Mouse (Mus musculus) brain, embryonic 14.5 days (tissue): Measurements from ENCODE around the gene S100a3. TPM values are rescaled to one million over a fixed set of nuclear protein-coding genes. Genes with fewer than 3 reads are reported as not detected.

Experiments used
- DNase-seq: peaks from one replicate; pipeline ENCODE4 v3.0.0-alpha.2; 2011; ENCODE audit warnings: low read depth
- CTCF ChIP-seq: fragments of 200-500 bp; IDR thresholded peaks from 2 replicates; pipeline ENCODE4 v1.5.1; 2012; ENCODE audit warnings: inconsistent platforms, mild to moderate bottlenecking, moderate library complexity, borderline replicate concordance; ENCODE audit not compliant: insufficient read depth, insufficient read length; ENCODE audit errors: extremely low read depth
- POLR2A ChIP-seq: fragments of 200-500 bp; IDR thresholded peaks from 2 replicates; pipeline ENCODE4 v1.6.1; 2012; ENCODE audit warnings: mild to moderate bottlenecking, inconsistent platforms, borderline replicate concordance; ENCODE audit not compliant: poor library complexity, insufficient read depth, insufficient read length, severe bottlenecking; ENCODE audit errors: extremely low read depth
- polyA plus RNA-seq: library from polyadenylated mRNA; depleted of rRNA; stranded (reverse); fragments of >200 nt; gene quantifications from 2 replicates; pipeline ENCODE4 v1.2.3, GENCODE M21; 2012; rRNA removed

Gene S100a3
- polyA plus RNA-seq: 1.1 TPM in 1 of 2 replicates, not detected in the other

DNA sequence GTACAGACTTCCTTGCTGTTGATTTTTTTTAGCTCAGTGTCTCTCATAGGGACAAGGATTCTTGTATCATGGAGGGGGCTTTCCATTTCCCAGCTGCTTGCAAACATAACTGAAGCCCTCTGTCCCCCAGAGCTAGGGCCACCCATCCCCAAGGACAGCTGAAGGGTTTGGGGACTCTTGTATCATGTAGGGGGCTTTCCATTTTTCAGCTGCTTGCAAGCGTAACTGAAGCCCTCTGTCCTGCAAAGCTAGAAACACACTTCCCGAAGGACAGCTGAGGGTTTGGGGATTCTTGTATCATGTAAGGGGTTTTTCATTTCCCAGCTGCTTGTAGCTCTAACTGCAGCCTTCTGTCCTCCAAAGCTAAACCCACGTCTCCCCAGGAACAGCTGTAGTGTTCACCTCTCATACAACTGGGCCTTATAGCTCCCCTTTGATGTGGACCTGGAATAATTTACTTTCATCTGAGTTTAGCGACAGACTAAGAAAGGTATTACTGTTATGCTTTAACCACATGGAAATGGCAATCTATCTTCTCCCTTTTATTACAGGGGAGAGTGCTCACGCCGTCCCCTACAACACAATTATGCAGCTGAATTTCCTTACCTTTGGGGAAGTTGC is at the start of gene S100a3:
Gene S100a3 (plus strand): TSS at position 571 of the 621 bp plus-strand sequence.
- no peak for TF ChIP-seq CTCF
- TF ChIP-seq POLR2A: no peak
- no peak for DNase-seq

- TF ChIP-seq POLR2A (no peak), CTCF (no peak)
Measured at GRCm38 (mm10) chr3:90512276-90512675, 48.1 kb upstream of the S100a3 start.

GRCm38 (mm10) chr3:90512948-90513642 is 47.3 kb upstream of the S100a3 start:
- no peak for TF ChIP-seq CTCF
- TF ChIP-seq POLR2A: no peak
- no peak for DNase-seq

More at GRCm38 (mm10) chr3:90512276-90512675, 48.1 kb upstream of the S100a3 start:
- DNase-seq: no peak

GRCm38 (mm10) chr3:90513796-90514590 is 46.4 kb upstream of the S100a3 start, which contains the start of the genes S100a1 and S100a13:
Gene S100a1, minus strand, starts transcription at chr3:90514392.
Gene S100a13, plus strand, starts transcription at chr3:90514435.
- TF ChIP-seq CTCF (no peak), POLR2A (no peak)
- DNase-seq: peak; percentile 31

- peak; percentile 61 for DNase-seq
- TF ChIP-seq CTCF: no peak
- no peak for TF ChIP-seq POLR2A
Measured at GRCm38 (mm10) chr3:90514691-90515090, 45.7 kb upstream of the S100a3 start.

DNA sequence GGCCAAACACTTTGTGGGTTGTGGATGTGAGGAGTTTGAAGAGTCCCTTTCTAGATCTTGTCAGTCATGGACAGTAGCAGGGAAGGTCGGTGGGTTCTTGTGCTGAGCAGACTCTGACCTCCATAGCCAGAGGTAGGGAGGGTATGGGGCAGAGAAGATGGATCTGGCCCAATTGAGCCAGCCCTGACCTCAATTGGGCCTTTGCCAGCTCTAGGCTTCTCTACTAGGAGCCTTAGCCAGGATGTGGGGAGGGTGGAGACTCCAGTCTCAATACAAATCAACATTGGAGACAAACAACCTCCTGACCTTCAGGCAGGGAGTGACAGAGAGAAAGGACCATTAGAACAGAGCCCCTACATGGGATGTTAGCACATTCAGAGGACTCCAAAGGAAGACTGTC is 45.1 kb upstream of the S100a3 start:
- no peak for DNase-seq
- TF ChIP-seq CTCF (no peak), POLR2A (no peak)

GRCm38 (mm10) chr3:90515789-90516188 is 44.6 kb upstream of the S100a3 start:
- TF ChIP-seq CTCF (no peak), POLR2A (no peak)
- no peak for DNase-seq

DNA sequence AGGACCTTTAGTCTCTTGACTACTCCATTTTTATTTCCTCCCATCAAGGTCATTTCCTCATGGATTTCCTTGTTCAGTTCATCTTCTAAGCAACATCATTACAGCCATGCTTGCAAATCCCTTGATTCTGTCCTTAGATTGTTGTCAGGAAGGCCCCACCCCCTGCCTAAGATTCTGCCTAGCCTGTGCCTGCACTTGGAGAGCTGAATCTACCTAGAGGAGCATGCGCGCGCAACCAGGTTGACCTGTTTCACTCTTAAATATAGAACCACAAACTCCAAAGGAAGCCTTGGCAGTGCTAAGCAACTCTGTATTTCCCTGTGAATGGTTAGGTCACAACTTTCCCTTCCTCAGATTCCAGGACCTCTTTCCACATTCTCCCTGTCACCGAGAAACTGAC is 42.7 kb upstream of the S100a3 start:
- TF ChIP-seq POLR2A (no peak), CTCF (no peak)
- no peak for DNase-seq

DNA sequence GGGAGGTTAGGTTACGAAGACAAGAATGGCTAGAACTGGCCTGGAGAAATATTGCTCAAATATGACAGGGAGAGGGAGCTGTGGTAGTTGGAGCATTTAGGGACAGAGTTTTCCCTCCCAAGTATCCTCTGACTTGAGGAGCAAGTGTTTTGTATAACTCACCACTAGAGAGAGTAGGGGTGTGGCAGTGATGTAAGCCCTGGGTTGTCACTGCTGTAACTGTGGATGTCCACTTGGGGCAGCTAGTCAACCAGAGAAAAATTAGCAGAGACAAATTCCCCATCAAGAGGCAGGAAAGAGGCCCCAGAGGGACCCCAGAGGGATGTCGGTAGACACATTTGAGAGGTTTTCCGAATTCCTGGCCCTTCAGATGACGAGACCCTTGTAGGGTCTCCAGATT is 35.0 kb upstream of the S100a3 start:
- TF ChIP-seq POLR2A (no peak), CTCF (peak; percentile 41; the same call in 1 of the 2 replicates)

GRCm38 (mm10) chr3:90526076-90526475 is 34.3 kb upstream of the S100a3 start:
- DNase-seq: no peak
- TF ChIP-seq POLR2A (no peak), CTCF (no peak)

More for the DNA sequence above, 35.0 kb upstream of the S100a3 start:
- DNase-seq: peak; percentile 68

GRCm38 (mm10) chr3:90526580-90526979 is 33.8 kb upstream of the S100a3 start, which contains the start of gene S100a14:
Gene S100a14, plus strand, starts transcription at chr3:90526856.
- DNase-seq: no peak
- TF ChIP-seq POLR2A (no peak), CTCF (no peak)
